Mouse (Mus musculus) bone marrow, adult 2 months (tissue): ENCODE measurements around the gene Rccd1. TPM values are rescaled to one million over a fixed set of nuclear protein-coding genes. Genes with fewer than 3 reads are reported as not detected.

Source experiments
- H3K27ac ChIP-seq: fragments of 200-500 bp; 2 replicates; pipeline ENCODE4 v1.5.1; 2012; ENCODE audit warnings: low read depth, mild to moderate bottlenecking, control low read depth, inconsistent platforms, low read length; ENCODE audit not compliant: control insufficient read depth, poor library complexity, insufficient read depth
- H3K4me1 ChIP-seq: fragments of 200-500 bp; 2 replicates; pipeline ENCODE4 v1.6.1; 2011; ENCODE audit warnings: low read length; ENCODE audit not compliant: control insufficient read depth, insufficient read depth
- H3K4me3 ChIP-seq: fragments of 200-500 bp; replicated peaks from 2 replicates; pipeline ENCODE3; 2011; ENCODE audit warnings: mild to moderate bottlenecking, low read depth, low read length, control low read depth; ENCODE audit not compliant: control insufficient read depth
- CTCF ChIP-seq: fragments of 200-500 bp; IDR thresholded peaks from 2 replicates; pipeline ENCODE4 v1.5.1; 2011; ENCODE audit warnings: low read length, control low read depth; ENCODE audit not compliant: control insufficient read depth, insufficient read depth
- POLR2A ChIP-seq: fragments of 200-500 bp; IDR thresholded peaks from 2 replicates; pipeline ENCODE4 v1.6.1; 2011; ENCODE audit warnings: low read depth, mild to moderate bottlenecking, control low read depth, low read length, borderline replicate concordance; ENCODE audit not compliant: control insufficient read depth
- WGBS: fragments of 180-500 bp; shearing (Covaris S2); methylation state at CpG from one replicate; pipeline ENCODE4 v1.1.7; 2018; 5-methylcytosine and 5-hydroxymethylcytosine counted together
- polyA plus RNA-seq: library from polyadenylated mRNA; stranded (reverse); fragments of >200 nt; gene quantifications from 2 replicates; pipeline ENCODE4 v1.2.4, GENCODE M21; 2011; ENCODE audit warnings: low replicate concordance; ENCODE audit not compliant: missing spikeins, insufficient read depth, insufficient read length

Rccd1 gene
- polyA plus RNA-seq, 1 experiment, result 11.3 TPM

DNA sequence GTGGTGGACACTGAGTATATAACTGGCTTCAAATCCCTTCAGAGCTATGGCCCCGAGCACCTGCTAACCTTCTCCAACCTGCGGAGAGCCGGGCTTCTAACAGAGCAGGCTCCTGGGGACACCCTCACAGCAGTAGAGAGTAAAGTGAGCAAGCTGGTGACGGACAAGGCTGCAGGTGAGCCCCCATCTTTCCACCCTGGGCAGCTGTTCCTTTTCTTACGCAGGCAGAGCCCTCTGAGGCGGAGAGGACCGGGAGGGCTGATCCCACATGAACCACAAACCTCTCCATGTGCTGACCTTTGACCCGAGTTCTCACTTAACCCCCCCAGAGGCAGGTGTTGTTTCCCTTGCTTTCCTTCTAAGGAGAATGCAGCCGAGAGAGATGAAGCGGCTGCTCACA is 36.5 kb downstream of the Rccd1 start:
- Histone ChIP-seq H3K4me1 (no peaks in the 10 kb centered on the region; the same call in 1 of the 2 replicates), H3K4me3 (no peak overlapping the region), H3K27ac (no peak overlapping the region)
- TF ChIP-seq CTCF, result no peak
- TF ChIP-seq POLR2A, result no peak
- WGBS, result 86% methylated on average over 10 of the region's 10 CpGs

DNA sequence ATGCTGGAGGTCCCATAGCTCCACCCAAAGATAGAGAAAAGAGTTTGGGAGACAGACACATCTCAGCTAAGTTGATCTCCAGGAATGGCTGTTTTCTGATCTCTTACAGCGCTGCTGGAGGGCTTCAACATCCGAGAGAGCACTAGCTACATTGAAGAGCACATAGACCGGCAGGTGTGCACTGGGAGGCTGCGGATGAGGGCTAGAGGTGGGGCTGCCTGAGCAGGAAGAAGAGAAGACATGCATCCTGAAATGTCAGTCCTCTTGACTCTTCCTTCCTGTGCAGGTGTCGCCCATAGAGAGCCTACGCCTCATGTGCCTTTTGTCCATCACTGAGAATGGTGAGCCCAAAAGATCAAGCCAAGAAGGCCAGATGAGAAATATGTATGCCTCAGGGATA is 38.5 kb downstream of the Rccd1 start:
- Histone ChIP-seq H3K4me1 (no peaks in the 10 kb centered on the region), H3K4me3 (no peak overlapping the region), H3K27ac (no peak overlapping the region)
- WGBS, result 84% methylated on average over 6 of the region's 6 CpGs
- TF ChIP-seq POLR2A (no peak), CTCF (no peak)

DNA sequence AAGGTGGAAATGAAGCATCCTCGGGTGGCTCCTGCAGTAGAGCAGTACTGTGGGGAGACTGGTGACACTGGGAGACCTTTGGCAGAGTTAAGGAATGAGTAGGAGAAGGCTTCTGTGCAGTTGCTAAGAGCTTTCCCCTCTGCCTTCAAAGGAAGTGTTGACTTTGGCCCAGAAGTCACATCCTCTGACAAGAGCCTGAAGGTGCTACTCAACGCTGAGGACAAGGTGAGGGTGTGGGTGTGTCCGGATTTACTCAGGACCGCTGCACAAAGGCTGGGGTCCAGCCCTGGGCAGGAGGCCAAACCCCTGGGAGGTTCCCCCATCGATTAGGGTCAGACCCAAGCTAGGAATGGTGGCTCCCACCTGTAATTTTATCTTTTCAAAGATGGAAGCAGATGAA is 39.9 kb downstream of the Rccd1 start:
- no peak for TF ChIP-seq POLR2A
- no peak for TF ChIP-seq CTCF
- no peaks in the 10 kb centered on the region for H3K4me1 ChIP-seq
- H3K4me3 ChIP-seq, result no peak overlapping the region
- WGBS, result 89% methylated on average over 5 of the region's 5 CpGs
- H3K27ac ChIP-seq, result no peak overlapping the region

DNA sequence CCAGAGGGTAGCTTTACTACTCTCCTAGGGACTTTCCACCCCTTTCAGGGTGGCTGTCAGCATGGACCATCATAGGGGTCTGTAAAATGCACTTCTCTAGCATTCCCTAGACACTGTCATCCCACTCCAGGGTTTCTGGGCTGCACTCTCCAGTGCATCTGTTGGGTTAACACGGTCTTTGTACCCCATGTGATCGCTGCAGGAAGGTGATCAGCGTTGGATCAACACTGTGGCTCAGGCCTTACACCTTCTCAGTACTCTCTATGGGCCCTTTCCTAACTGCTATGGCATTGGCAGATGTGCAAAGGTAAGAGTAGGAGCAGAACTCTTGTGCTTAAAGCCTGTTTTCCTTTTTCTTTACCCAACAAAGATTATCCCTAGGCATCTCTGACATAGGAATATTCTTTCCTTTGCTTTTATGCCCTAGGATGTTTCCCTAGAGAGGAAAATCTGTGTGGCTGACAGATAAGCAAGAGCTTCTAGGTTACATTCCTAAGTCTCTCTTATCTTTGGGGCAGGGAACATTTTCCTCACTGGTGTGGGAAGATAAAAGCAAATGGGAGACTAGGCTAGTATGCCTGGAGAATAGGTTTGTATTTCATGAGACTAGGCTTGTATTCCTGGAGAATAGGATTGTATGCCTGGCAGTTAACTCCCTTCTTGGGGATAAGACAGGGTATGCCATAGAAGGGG is 40.9 kb downstream of the Rccd1 start:
- TF ChIP-seq POLR2A, result no peak
- TF ChIP-seq CTCF, result no peak
- Histone ChIP-seq H3K4me1 (no peaks in the 10 kb centered on the region), H3K27ac (no peak overlapping the region), H3K4me3 (no peak overlapping the region)
- WGBS, result 80% methylated on average over 3 of the region's 3 CpGs

DNA sequence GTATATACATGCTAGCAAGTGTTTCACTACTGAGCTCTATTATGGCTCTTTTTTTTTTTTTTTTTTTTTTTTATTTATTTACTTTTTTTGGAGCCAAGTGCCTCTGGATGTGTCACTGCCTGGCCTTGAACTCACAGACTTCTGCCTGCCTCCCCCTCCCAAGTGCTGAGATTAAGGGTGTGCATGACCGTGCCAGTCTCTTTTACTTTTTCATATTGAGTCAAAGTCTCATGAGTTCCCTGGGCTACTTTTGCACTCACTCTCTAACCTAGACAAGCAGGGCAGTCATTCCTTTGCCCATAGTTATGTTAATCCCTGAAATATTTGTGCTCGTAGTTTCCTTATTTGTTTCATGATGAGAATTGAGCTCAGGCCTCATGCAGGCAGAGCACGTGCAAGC is 42.6 kb downstream of the Rccd1 start:
- H3K27ac ChIP-seq, result no peak overlapping the region
- no peak for TF ChIP-seq CTCF
- TF ChIP-seq POLR2A, result no peak
- no peaks in the 10 kb centered on the region for H3K4me1 ChIP-seq
- H3K4me3 ChIP-seq, result no peak overlapping the region
- WGBS, result 75% methylated on average over 3 of the region's 3 CpGs

DNA sequence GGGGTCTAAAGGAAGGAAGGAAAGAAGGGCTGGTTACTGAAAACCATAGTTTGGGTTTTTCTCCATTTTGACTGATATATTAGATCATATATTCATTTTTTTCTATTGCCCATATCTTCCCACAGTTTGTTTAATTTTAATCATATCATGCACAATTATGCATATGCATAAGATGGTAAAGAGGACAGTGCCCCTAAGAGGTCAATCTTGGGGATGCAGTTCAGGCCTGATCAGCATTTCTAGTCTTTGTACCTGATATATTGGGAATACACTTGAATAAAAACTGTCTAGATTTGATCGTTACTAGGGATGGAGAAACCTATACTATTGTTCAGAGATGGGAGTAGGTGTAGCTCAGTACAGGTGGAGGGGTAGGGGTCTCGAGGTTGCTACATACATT is 43.3 kb downstream of the Rccd1 start:
- 87% methylated on average over 2 of the region's 2 CpGs for whole genome bisulfite sequencing
- H3K4me1 ChIP-seq, result no peaks in the 10 kb centered on the region
- H3K27ac ChIP-seq, result no peak overlapping the region
- H3K4me3 ChIP-seq, result no peak overlapping the region
- TF ChIP-seq POLR2A, result no peak
- TF ChIP-seq CTCF, result no peak

DNA sequence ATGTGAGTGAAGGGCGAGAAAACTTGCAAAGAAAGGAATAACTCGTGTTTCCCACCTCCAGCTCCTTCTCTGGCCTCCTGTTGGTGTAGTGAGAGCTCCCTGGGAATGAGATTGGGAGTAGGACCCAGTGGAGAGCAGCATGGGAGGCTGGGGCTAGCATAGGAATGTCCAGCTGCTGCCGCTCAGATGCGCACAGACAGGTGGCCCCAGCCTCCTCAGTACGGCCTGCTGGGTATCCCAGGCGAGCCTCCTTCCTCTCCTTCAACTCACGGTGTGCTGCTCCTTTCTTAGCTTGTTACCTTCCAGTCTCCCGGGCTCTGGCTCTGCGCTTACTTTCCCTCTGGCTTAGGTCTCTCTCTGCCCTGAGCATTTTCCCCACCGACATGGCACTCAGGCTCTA is 44.2 kb downstream of the Rccd1 start:
- 88% methylated on average over 10 of the region's 10 CpGs for WGBS
- no peak overlapping the region for H3K27ac ChIP-seq
- no peaks in the 10 kb centered on the region for H3K4me1 ChIP-seq
- no peak overlapping the region for H3K4me3 ChIP-seq
- no peak for TF ChIP-seq CTCF
- no peak for TF ChIP-seq POLR2A

DNA sequence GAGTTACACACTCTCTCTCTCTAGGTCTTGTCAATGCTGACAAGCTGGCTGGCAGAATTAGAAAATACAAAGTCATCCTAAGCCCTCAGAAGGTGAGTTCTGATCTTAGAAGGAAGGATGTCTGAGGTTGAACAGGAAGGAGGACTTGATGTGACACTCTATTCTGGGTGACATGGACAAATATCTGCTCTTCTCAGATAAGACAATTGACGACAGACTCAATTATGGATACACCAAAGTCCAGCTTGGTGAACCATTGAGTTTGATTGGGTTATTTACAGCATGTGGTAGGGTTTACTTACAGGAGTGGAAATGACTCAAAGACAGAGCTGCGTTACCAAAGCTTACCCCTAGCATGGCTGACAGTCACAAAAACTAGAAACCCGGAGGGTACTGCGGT is 47.9 kb downstream of the Rccd1 start:
- Histone ChIP-seq H3K27ac (no peak overlapping the region), H3K4me1 (no peaks in the 10 kb centered on the region), H3K4me3 (no peak overlapping the region)
- no peak for TF ChIP-seq CTCF
- TF ChIP-seq POLR2A, result no peak
- WGBS, result 81% methylated on average over 4 of the region's 4 CpGs

DNA sequence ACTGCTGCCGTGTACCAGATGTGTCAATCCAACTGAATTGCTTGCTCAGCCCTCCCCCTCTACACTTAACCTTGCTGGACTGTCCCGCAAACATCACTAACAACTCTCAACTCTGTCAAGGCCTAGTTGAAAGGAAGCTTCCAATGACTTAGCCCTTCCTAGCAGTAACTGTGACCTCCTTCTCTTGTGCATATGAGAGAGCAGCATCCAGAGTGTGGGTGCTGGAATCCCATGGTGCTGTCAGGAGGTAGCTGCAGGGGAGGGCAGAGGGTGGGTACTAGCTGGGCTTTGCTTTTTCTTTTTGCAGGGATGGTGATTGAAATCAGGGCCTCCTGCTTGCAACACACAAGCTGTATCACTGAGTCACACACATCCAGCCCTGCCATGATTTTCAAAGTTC is 50.8 kb downstream of the Rccd1 start:
- WGBS, result 89% methylated on average over 2 of the region's 2 CpGs
- H3K4me3 ChIP-seq, result no peak overlapping the region
- TF ChIP-seq POLR2A (no peak), CTCF (no peak)
- no peaks in the 10 kb centered on the region; the same call in 1 of the 2 replicates for H3K4me1 ChIP-seq
- H3K27ac ChIP-seq, result no peak overlapping the region
